Mouse (Mus musculus) testis, postnatal 10 days (tissue): ENCODE measurements around the gene Krtap1-3.
A peak's percentile ranks its signal among the peaks of the same experiment; 100 is the strongest.
"Not testable (repeated sequence)": the region's sequence is repeated elsewhere in the genome, so short reads cannot be mapped to it uniquely, and the experiment has no call there.

Source experiments
- DNase-seq: peaks from one replicate; pipeline ENCODE4 v3.0.0; 2021; ENCODE audit warnings: low spot score

The Krtap1-3 gene

DNA sequence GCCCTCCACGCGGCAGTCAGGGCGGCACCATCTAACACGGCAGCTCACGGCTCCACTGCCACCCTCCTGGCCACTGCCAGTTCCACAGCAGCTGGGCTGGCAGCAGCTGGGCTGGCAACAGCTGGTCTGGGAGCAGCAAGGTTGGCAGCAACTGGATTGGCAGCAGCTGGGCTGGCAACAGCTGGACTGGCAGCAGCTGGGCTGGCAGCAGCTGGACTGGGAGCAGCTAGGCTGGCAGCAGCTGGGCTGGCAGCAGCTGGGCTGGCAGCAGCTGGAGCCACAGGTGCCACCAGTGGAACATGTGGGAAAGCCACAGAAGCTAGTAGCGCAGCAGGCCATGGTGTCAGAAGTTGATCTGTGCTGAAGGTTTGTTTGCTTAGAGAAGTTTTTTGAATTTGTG is at the start of gene Krtap1-3:
TSS of gene Krtap1-3 (minus strand) at position 359 of the 400 bp plus-strand sequence.
- DNase-seq: no peak

DNA sequence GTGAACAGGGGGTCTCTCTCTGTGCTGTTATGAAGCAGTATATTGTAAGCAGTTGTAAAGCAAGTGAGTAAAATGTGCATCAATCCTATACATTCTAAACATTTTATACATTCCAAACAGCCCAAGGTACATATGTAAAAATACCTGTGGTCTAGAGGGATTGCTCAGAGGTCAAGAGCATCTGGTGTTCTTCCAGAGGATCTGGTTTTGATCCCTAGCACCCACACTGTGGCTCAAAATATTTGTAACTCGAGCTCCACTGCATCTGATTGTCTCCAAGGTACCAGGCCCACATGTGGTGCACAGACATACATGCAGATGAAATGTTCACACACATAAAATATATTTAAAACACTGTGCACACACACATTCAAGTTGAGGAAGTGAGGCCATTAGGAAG is 49.8 kb upstream of the Krtap1-3 start:
- DNase-seq: no peak

DNA sequence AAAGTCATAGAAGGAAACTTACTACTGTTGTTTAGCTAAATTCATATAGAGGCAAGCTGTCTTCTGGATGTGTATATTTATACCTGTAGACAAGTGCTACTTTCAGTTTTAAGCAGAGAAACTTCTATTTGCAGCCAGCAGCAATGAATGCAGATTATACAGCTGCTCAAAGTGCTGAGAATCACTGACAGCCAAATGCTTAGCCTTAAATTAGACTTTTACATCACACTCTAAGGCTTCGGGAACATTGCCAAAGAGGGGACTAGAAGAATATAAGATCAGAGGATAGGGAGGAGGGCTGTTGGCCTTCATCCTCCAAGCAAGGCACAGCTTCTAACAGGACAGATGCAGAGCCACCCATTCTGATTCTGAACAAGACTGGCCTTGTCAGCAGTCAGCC is 45.9 kb upstream of the Krtap1-3 start:
- DNase-seq: no peak

DNA sequence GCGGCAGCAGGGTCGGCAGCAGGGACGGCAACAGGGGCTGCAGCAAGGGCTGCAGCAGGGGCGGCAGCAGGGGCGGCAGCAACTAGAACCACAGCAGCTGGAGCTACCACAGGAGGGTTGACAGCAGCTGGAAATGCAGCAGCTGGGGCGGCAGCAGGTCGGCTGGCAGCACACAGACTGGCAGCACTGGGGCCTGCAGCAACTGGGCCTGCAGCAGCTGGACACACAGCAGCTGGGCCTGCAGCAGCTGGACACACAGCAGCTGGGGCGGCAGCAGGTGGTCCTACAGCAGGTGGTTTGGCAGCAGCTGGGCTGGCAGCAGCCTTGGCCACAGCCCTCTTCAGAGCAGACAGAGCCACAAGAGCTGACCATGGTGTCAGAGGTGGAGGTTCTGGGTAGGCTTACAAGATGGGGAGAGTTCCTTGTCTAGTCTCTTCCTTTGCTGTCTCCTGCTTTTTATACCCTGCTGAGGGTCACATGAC is 43.6 kb upstream of the Krtap1-3 start, which contains the start of gene Krtap4-2:
TSS of gene Krtap4-2 (minus strand) at position 432 of the 482 bp plus-strand sequence.
- DNase-seq: no peak

DNA sequence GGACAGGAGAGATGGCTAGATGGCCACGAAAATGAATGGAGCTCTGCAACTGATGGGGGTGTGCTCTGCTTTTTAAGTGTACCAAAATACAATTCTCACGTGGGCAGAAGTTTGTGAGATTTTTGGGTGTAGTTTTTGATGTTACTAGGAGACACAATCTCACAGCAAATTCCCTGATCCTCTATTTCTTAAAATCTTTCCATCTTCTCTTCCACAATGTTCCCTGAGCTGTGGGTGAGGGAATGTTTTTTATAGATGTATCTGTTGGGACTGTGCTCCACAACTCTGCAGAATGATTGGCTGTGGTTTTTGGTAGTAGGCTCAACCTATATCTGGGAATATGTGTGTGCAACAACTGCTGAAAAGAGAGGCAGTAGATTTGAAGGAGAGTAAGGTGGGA is 42.2 kb upstream of the Krtap1-3 start:
- DNase-seq: no peak

- DNase-seq: no peak
These were observed 39.8 kb upstream of the Krtap1-3 start for GRCm38 (mm10) chr11:99630890-99631289.

DNA sequence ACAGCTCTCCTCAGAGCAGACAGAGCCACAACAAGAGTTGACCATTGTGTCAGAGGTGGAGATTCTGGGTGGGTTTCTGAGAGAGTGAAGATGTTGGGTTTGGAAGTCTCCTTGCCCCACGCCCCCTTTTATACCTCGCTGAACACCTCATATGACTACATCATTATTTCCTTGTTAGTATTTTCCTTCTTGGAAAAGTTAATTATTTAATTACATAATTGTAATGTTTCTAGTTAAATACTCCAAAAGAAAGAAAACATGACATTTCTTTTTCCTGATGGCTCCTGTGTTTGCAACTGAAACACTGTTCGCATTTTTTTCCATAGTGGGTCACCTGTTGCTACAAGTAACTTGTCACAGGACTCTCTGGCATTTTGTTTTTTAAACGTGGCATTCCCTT is 37.0 kb upstream of the Krtap1-3 start, which contains the start of gene Krtap4-1:
TSS of gene Krtap4-1 (minus strand) at position 101 of the 400 bp plus-strand sequence.
- DNase-seq: no peak

DNA sequence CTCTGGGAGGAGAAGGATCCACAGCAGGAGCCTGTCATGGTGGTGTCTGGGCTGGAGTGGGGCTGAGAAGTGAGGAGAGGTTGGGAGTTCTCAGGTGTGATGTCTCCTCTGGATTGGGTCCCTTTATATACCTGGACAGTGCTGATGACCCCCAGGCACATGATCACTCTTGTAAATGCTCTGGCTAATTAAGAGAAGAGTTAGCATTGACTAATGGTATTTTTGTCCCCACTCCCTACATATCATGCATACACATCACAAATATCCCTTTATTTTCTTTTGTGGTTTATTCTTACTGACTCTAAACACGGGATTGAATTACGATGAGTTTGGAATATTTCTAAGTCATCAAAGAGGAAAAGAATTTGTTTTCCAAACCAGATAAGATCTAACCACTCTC is 29.2 kb upstream of the Krtap1-3 start, which contains the start of gene Gm11562:
TSS of gene Gm11562 (minus strand) at position 101 of the 400 bp plus-strand sequence.
- DNase-seq: no peak

- DNase-seq: no peak
These were observed 23.7 kb upstream of the Krtap1-3 start, which contains the start of gene Krtap2-4 for GRCm38 (mm10) chr11:99614796-99615363. Gene Krtap2-4, minus strand, starts transcription at chr11:99614846.

DNA sequence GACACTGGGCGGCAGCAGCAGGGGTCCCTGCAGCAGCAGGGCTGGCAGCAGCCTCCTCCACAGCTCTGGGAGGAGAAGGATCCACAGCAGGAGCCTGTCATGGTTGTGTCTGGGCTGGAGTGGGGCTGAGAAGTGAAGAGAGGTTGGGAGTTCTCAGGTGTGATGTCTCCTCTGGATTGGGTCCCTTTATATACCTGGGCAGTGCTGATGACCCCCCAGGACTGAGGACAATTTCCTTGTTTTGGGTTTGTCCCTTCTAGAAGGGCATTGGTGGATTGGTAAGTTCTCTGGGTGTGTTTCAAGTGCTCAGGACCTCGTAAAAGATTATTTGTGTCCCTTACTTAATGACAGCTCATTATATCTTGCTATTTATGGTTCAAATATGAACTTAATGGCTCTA is 18.9 kb upstream of the Krtap1-3 start, which contains the start of gene Gm11937:
TSS of gene Gm11937 (minus strand) at position 101 of the 400 bp plus-strand sequence.
- not testable (repeated sequence) for DNase-seq

DNA sequence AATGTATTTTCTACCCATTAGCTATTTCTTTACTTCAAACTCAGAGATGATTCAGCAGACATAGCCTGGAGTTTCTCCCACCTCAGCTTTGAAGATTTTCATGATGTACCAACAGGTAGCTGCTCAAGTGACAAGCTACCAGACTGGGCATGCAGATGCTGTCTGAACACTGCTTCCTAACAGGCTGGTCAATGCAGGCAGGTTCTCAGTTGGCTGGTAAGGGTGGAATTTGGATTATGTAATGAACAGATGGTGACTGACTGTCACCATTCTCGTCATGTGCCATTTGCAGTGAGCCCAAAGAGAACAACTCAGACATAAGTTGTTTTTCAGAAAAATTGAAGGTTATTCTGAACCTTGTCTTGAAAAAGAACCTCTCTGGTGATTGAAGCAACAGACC is 18.0 kb upstream of the Krtap1-3 start:
- DNase-seq: no peak

DNA sequence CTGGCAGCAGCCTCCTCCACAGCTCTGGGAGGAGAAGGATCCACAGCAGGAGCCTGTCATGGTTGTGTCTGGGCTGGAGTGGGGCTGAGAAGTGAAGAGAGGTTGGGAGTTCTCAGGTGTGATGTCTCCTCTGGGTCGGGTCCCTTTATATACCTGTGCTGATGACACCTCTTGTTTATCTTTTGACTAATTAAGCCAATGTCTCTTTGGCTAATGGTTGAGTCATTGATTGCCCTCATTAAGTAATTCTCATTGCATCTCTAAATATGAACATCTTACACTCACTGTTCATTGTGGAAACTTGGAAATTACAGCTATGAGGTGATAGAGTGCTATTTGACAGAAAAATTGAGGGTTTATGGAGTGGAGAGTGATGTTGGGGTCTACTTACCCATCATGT is 12.1 kb upstream of the Krtap1-3 start, which contains the start of gene Gm11938:
TSS of gene Gm11938 (minus strand) at position 101 of the 400 bp plus-strand sequence.
- not testable (repeated sequence) for DNase-seq

- not testable (repeated sequence) for DNase-seq
These were observed 6.6 kb upstream of the Krtap1-3 start, which contains the start of gene Krtap9-3 for GRCm38 (mm10) chr11:99597742-99598141. Gene Krtap9-3, minus strand, starts transcription at chr11:99598105.

- DNase-seq: no peak
These were observed 6.0 kb downstream of the Krtap1-3 start for GRCm38 (mm10) chr11:99585096-99585495.

GRCm38 (mm10) chr11:99583245-99583704 is 7.9 kb downstream of the Krtap1-3 start, which contains the start of gene Krtap1-4:
Gene Krtap1-4, minus strand, starts transcription at chr11:99583654.
- DNase-seq: no peak

- DNase-seq: no peak
These were observed 9.6 kb downstream of the Krtap1-3 start for GRCm38 (mm10) chr11:99581564-99581963.

DNA sequence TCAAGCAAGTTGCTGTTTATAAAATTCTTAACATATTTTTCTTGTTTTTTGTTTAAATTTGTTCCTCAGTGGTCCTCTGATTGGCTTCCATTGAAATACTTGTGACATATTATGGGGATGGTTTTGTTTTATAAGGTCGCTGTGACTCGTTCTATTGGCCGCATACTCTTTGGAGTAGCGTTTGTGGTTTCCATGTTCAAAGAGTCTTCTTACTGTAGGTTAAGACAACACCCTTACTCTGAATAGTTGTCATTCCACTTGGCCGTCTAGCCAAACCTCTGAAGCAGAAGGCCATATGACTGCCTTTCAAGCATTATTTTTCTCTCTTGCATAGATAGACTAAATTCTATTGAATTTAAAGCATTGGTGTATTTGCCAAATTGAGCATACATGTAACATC is 10.1 kb downstream of the Krtap1-3 start:
- DNase-seq: no peak

DNA sequence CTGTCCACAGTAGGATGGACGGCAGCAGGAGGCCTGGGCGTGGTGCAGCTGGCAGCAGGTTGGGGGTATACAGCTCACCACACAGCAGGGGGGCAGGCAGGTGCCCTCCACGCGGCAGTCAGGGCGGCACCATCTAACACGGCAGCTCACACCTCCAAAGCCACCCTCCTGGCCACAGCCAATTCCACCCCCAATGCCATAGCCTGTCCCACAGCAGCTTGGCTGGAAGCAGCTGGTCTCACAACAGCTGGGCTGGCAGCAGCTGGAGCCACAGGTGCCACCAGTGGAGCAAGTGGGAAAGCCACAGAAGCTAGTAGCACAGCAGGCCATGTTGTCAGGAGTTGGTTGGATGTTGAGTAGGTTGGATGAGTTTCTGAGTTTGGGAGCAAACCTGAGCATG is 10.5 kb downstream of the Krtap1-3 start, which contains the start of gene Krtap1-5:
TSS of gene Krtap1-5 (minus strand) at position 381 of the 400 bp plus-strand sequence.
- no peak for DNase-seq

DNA sequence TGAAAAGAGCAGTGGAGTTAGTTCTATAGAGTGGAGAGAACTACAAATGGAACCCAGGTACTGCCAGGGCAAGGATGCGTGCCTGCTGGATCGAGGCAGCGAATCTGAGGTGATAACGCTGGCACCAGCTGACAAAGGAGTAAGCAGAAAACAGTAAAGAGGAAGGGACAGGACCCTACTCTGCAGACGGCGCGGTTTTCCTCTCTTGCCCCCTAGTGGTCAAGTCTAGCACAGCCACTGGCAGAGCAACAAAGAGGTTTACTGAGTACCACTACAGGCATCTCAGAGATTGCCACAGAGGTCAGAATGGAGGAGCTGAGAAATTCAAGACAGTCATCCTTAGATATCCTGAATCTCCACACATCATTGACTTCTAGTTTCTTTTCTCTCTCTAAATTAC is 17.0 kb downstream of the Krtap1-3 start:
- peak; percentile 83 for DNase-seq

DNA sequence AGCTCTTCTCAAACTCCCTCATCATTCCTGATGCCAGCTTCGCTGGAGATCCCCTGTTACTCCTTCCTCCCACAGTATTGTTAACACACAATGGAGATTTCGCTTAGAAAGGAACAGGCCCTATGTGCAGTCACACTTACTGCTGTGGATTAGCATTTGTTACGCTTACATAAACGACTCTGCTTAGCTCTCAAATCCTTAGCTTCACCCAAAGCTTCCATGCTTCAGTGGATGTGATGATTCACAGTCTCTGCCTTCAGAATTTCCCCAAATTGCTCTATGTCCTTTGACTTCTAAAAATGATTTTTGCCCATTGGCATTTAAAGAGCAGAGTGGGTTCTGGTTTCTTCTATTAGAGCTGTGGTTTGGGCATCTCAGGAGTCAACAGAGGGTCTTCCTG is 18.0 kb downstream of the Krtap1-3 start:
- no peak for DNase-seq

- no peak for DNase-seq
These were observed 24.6 kb downstream of the Krtap1-3 start, which contains the start of gene Krtap3-1 for GRCm38 (mm10) chr11:99566530-99566929. Gene Krtap3-1, minus strand, starts transcription at chr11:99566630.

DNA sequence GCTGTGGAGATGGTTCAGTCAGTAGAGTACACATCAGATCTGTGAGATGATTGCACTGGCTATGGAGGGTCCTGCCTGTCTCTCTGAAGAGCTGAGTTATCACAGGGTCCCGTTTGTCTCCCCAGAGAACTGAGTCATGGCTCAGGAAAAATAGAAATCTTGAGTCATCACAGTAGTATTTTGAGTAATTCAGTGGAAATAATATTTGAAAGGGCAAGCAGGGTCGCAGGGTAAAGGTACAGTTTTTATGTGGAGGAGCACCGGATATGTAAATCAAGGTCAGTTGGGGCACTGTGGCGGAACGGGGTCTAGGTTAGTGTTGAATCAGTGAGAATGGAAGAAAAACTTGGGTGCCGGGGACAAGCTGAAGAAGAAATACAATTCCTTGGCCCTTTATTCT is 28.6 kb downstream of the Krtap1-3 start:
- no peak for DNase-seq

DNA sequence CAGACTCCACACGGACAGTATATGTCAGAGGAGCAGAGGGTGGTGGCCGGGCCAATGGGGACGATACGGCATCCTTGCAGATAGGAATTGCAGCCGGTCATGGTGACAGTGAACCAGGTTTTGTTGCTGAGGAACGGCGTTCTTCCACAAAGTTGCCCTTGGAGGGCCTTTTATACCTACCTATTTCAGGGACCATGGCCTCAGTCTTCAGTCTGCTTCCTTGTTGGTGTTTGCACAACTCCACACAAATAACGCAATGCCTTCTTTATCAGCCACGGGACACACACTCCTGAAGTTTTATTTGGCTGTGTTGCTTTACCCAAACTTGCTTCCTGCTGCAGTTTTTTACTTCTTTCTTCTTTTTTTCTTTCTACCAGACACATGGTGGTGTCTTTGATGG is 31.8 kb downstream of the Krtap1-3 start, which contains the start of gene Gm11939:
TSS of gene Gm11939 (minus strand) at position 101 of the 400 bp plus-strand sequence.
- DNase-seq: no peak
